ENCODE assay signal across 19 mouse cellular contexts in the genomic region with DNA sequence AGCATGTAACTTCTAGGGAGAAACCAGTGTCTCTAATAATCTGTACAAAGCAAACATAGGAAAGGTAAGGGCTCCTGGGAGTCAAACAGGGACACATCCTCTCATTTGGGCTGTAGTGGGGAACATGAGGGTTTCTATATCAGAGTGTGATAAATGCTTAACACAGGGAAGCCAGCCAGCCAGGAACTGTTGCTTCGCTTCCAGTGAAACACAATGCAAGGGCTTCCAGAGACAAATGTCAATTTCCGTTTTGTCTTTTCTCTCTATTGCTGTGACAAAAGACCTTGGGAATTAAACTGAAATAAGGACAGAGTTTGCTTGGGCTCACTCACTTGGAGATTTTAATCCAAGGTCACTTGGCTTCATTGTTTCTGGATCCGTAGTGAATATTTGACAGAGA.
DNase-seq lines count a peak whose midpoint lies in the region; ATAC-seq lines count a peak whose summit lies in the region.
"Had no signal": no experiment of that assay in that cellular context is flagged by ENCODE, and none has a peak within 500 bp of the region (broad histone marks: within the 10 kb centered on the region; RNA-seq: fewer than 3 reads in every experiment).

No protein-coding gene starts in this region.

- ATAC-seq in frontal cortex, adult (ENCODE audit: low TSS enrichment): peak; percentile 31; the same call in 1 of the 2 replicates
- ATAC-seq: CD4-positive, CD25-positive, alpha-beta regulatory T cell, adult 4 months; forebrain, embryonic 14.5 days; forebrain, embryonic 16.5 days; Patski had no signal

- peak; percentile 1 for DNase-seq in adrenal gland, adult 2 months
- DNase-seq in adrenal gland, postnatal 36 days: no peak
- DNase-seq in frontal cortex, postnatal 36 days (ENCODE audit: low spot score in 2 of 2): no peak
- peak; percentile 9 for DNase-seq in R1 (ENCODE audit: low read depth, low spot score)
- DNase-seq: adrenal gland, adult 8-10 months; adrenal gland, postnatal 25 days; B cell, adult 2 months; cerebellum, adult 11 months; cerebellum, adult 18-20 months; cerebellum, adult 8-10 months; cerebellum, adult 9-11 months; cerebellum, postnatal 14 days; cerebellum, postnatal 36 days; embryo, embryonic 11 days had no signal

Comparison
In these comparisons a context has a peak if more than half of its experiments do, and no peak if none do; other contexts are left out.
1. DNase-seq: peak in adrenal gland, adult 2 months (single experiment) and R1 (single experiment); none in adrenal gland, postnatal 36 days (0 of 2) and frontal cortex, postnatal 36 days (0 of 2).